Mouse (Mus musculus) bone marrow macrophage, adult 2 months (primary cell): ENCODE data around the gene Bglap3.

Source experiments
- CTCF ChIP-seq: IDR thresholded peaks from 2 replicates; pipeline ENCODE4 v1.5.1; 2012; ENCODE audit warnings: low read depth, mild to moderate bottlenecking, low read length, moderate library complexity
- POLR2A ChIP-seq: IDR thresholded peaks from 2 replicates; pipeline ENCODE4 v1.6.1; 2012; ENCODE audit warnings: mild to moderate bottlenecking, low read depth, low read length, borderline replicate concordance

DNA sequence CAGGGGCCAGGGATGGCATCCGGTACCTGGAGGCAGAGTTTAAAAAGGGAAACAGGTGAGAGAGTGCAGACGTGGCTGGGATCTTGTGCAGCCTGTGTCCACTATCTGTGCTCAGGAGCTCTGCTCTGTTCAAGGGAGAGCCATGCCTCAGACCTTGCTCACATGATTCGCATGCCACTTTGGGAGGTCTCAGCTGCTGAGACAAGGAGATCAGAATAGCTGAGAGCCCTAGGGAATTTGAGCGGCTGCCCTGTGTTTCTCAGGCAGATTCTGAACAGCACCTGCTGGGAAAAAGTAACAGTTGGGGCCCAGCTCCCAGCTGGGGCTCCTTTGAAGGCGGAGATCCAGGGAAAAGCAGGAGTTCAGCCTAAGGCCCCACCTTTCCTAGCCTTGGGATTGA, 13.0 kb downstream of the Bglap3 start:
- TF ChIP-seq POLR2A (no peak), CTCF (no peak)
